Mouse (Mus musculus): ENCODE measurements around the gene Elf4.
"Not testable (repeated sequence)": the region's sequence is repeated elsewhere in the genome, so short reads cannot be mapped to it uniquely, and the experiment has no call there.

Gene Elf4

GRCm38 (mm10) chrX:48439036-48439435, 23.9 kb downstream of the Elf4 start:
- in situ Hi-C loops (cut with MboI, MseI): no loop called here

- in situ Hi-C loops (cut with MboI, MseI): not testable (repeated sequence)
Observed at GRCm38 (mm10) chrX:48436082-48436481, 26.9 kb downstream of the Elf4 start.

GRCm38 (mm10) chrX:48435477-48435900, 27.4 kb downstream of the Elf4 start:
- in situ Hi-C loops (cut with MboI, MseI): no loop called here

GRCm38 (mm10) chrX:48434251-48434650, 28.7 kb downstream of the Elf4 start:
- in situ Hi-C loops (cut with MboI, MseI): no loop called here

- in situ Hi-C loops (cut with MboI, MseI): no loop called here
Observed at GRCm38 (mm10) chrX:48433527-48433899, 29.4 kb downstream of the Elf4 start.

- in situ Hi-C loops (cut with MboI, MseI): no loop called here
Observed at GRCm38 (mm10) chrX:48432599-48433526, 30.1 kb downstream of the Elf4 start.

- in situ Hi-C loops (cut with MboI, MseI): loop anchor here (5.0 kb wide), 1 partner anchor 103 kb away; no protein-coding TSS in a partner anchor
Observed at GRCm38 (mm10) chrX:48429538-48429937, 33.4 kb downstream of the Elf4 start.

- in situ Hi-C loops (cut with MboI, MseI): loop anchor here (5.0 kb wide), 1 partner anchor 103 kb away; no protein-coding TSS in a partner anchor
Observed at GRCm38 (mm10) chrX:48429100-48429499, 33.8 kb downstream of the Elf4 start.

GRCm38 (mm10) chrX:48428642-48429041, 34.3 kb downstream of the Elf4 start:
- in situ Hi-C loops (cut with MboI, MseI): loop anchor here (5.0 kb wide), 1 partner anchor 104 kb away; no protein-coding TSS in a partner anchor

GRCm38 (mm10) chrX:48428241-48428640, 34.7 kb downstream of the Elf4 start:
- in situ Hi-C loops (cut with MboI, MseI): loop anchor here (5.0 kb wide), 1 partner anchor 104 kb away; no protein-coding TSS in a partner anchor

GRCm38 (mm10) chrX:48425280-48425679, 37.7 kb downstream of the Elf4 start:
- in situ Hi-C loops (cut with MboI, MseI): loop anchor here (5.0 kb wide), 1 partner anchor 107 kb away; no protein-coding TSS in a partner anchor

GRCm38 (mm10) chrX:48424583-48424982, 38.3 kb downstream of the Elf4 start:
- in situ Hi-C loops (cut with MboI, MseI): loop anchor here (5.0 kb wide), 1 partner anchor 38 kb away; the partner anchor contains the start of gene Elf4

- in situ Hi-C loops (cut with MboI, MseI): loop anchor here (5.0 kb wide), 1 partner anchor 39 kb away; the partner anchor contains the start of gene Elf4
Observed at GRCm38 (mm10) chrX:48423671-48424070, 39.3 kb downstream of the Elf4 start.

- in situ Hi-C loops (cut with MboI, MseI): loop anchor here (5.0 kb wide), 1 partner anchor 39 kb away; the partner anchor contains the start of gene Elf4
Observed at GRCm38 (mm10) chrX:48422986-48423385, 39.9 kb downstream of the Elf4 start.

- in situ Hi-C loops (cut with MboI, MseI): no loop called here
Observed at GRCm38 (mm10) chrX:48418417-48418816, 44.5 kb downstream of the Elf4 start.

GRCm38 (mm10) chrX:48414291-48414690, 48.6 kb downstream of the Elf4 start:
- in situ Hi-C loops (cut with MboI, MseI): no loop called here

- in situ Hi-C loops (cut with MboI, MseI): no loop called here
Observed at GRCm38 (mm10) chrX:48412629-48413028, 50.3 kb downstream of the Elf4 start.

- in situ Hi-C loops (cut with MboI, MseI): no loop called here
Observed at GRCm38 (mm10) chrX:48410388-48410776, 52.5 kb downstream of the Elf4 start.

GRCm38 (mm10) chrX:48409611-48410387, 53.1 kb downstream of the Elf4 start:
- in situ Hi-C loops (cut with MboI, MseI): no loop called here

GRCm38 (mm10) chrX:48405141-48405540, 57.8 kb downstream of the Elf4 start:
- in situ Hi-C loops (cut with MboI, MseI): no loop called here

- in situ Hi-C loops (cut with MboI, MseI): loop anchor here (5.0 kb wide), 1 partner anchor 403 kb away; no protein-coding TSS in a partner anchor
Observed at GRCm38 (mm10) chrX:48399994-48400393, 62.9 kb downstream of the Elf4 start.

- in situ Hi-C loops (cut with MboI, MseI): no loop called here
Observed at GRCm38 (mm10) chrX:48389380-48389779, 73.6 kb downstream of the Elf4 start.

Data from T-helper 1 cell (primary cell).